Mouse (Mus musculus) thymus, adult 2 months (tissue): ENCODE data around the gene Ddx54.

Source experiments
- CTCF ChIP-seq: fragments of 200-500 bp; IDR thresholded peaks from 2 replicates; pipeline ENCODE4 v1.5.1; 2012; ENCODE audit warnings: mild to moderate bottlenecking, control low read depth, low read length, moderate library complexity, borderline replicate concordance; ENCODE audit not compliant: control insufficient read depth, poor library complexity, insufficient read depth; ENCODE audit errors: extremely low read depth
- POLR2A ChIP-seq: fragments of 200-500 bp; IDR thresholded peaks from 2 replicates; pipeline ENCODE4 v1.6.1; 2012; ENCODE audit warnings: mild to moderate bottlenecking, low read length, control low read depth, moderate library complexity; ENCODE audit not compliant: control insufficient read depth, poor library complexity, insufficient read depth; ENCODE audit errors: extremely low read depth

- TF ChIP-seq CTCF (no peak), POLR2A (no peak)
These were observed 12.9 kb upstream of the Ddx54 start for GRCm38 (mm10) chr5:120599625-120600024.
